Mouse (Mus musculus) lung, adult 2 months (tissue): Measurements from ENCODE around the gene Znrf4. TPM values are rescaled to one million over a fixed set of nuclear protein-coding genes. Genes with fewer than 3 reads are reported as not detected.

Experiments
- DNase-seq: peaks from one replicate; pipeline ENCODE4 v3.0.0; 2022
- H3K4me1 ChIP-seq: fragments of 200-500 bp; 2 replicates; pipeline ENCODE4 v1.6.1; 2011; ENCODE audit warnings: low read length; ENCODE audit not compliant: control insufficient read depth, insufficient read depth
- H3K4me3 ChIP-seq: fragments of 200-500 bp; replicated peaks from 2 replicates; pipeline ENCODE3; 2011; ENCODE audit warnings: low read depth, mild to moderate bottlenecking, control low read depth, low read length; ENCODE audit errors: extremely low read depth
- CTCF ChIP-seq: fragments of 200-500 bp; IDR thresholded peaks from 2 replicates; pipeline ENCODE4 v1.5.1; 2011; ENCODE audit warnings: mild to moderate bottlenecking, low read length, control low read depth; ENCODE audit not compliant: insufficient read depth
- POLR2A ChIP-seq: fragments of 200-500 bp; IDR thresholded peaks from 2 replicates; pipeline ENCODE4 v1.6.1; 2011; ENCODE audit warnings: low read depth, mild to moderate bottlenecking, control low read depth, low read length, borderline replicate concordance; ENCODE audit errors: extremely low read depth
- WGBS: fragments of 180-500 bp; shearing (Covaris S2); methylation state at CpG from one replicate; pipeline ENCODE4 v1.1.7; 2018; 5-methylcytosine and 5-hydroxymethylcytosine counted together
- polyA plus RNA-seq: library from polyadenylated mRNA; depleted of rRNA; stranded (reverse); fragments of >200 nt; gene quantifications from 2 replicates; pipeline ENCODE4 v1.2.3, GENCODE M21; 2012

Gene Znrf4
- polyA plus RNA-seq, 1 experiment, result 0.17 TPM

- Histone ChIP-seq H3K4me3 (no peak overlapping the region), H3K4me1 (peaks cover 28% of the 10 kb centered on the region)
- 31% methylated on average over 10 of the region's 10 CpGs for WGBS
- no peak for DNase-seq
- TF ChIP-seq CTCF (no peak), POLR2A (no peak)
Measured at GRCm38 (mm10) chr17:56470571-56470970, 41.7 kb downstream of the Znrf4 start.

GRCm38 (mm10) chr17:56470001-56470436, 42.2 kb downstream of the Znrf4 start:
- Histone ChIP-seq H3K4me1 (peaks cover 28% of the 10 kb centered on the region), H3K4me3 (peak overlapping the region; percentile 49)
- no peak for TF ChIP-seq CTCF
- DNase-seq, result no peak
- WGBS, result 12% methylated on average over 25 of the region's 26 CpGs

GRCm38 (mm10) chr17:56469275-56469674, 43.0 kb downstream of the Znrf4 start:
- H3K4me3 ChIP-seq, result no peak overlapping the region
- WGBS, result 40% methylated on average over 8 of the region's 8 CpGs
- DNase-seq, result no peak
- H3K4me1 ChIP-seq, result peaks cover 25% of the 10 kb centered on the region
- TF ChIP-seq CTCF, result no peak
- TF ChIP-seq POLR2A, result no peak

GRCm38 (mm10) chr17:56468870-56469269, 43.4 kb downstream of the Znrf4 start:
- 35% methylated on average over 7 of the region's 7 CpGs for WGBS
- H3K4me3 ChIP-seq, result no peak overlapping the region
- H3K4me1 ChIP-seq, result peaks cover 21% of the 10 kb centered on the region
- TF ChIP-seq CTCF, result no peak
- no peak for TF ChIP-seq POLR2A
- no peak for DNase-seq

- DNase-seq, result no peak
- WGBS, result 93% methylated on average over 9 of the region's 9 CpGs
- peaks cover 16% of the 10 kb centered on the region for H3K4me1 ChIP-seq
Measured at GRCm38 (mm10) chr17:56468380-56468779, 43.9 kb downstream of the Znrf4 start.

GRCm38 (mm10) chr17:56467456-56467884, 44.8 kb downstream of the Znrf4 start:
- peak; percentile 36 for DNase-seq
- 29% methylated on average over 7 of the region's 7 CpGs for WGBS
- TF ChIP-seq POLR2A (no peak), CTCF (no peak)
- Histone ChIP-seq H3K4me1 (peaks cover 13% of the 10 kb centered on the region), H3K4me3 (no peak overlapping the region)

More at GRCm38 (mm10) chr17:56468380-56468779, 43.9 kb downstream of the Znrf4 start:
- no peak overlapping the region for H3K4me3 ChIP-seq
- TF ChIP-seq POLR2A (no peak), CTCF (no peak)

- TF ChIP-seq CTCF (no peak), POLR2A (no peak)
- Histone ChIP-seq H3K4me3 (no peak overlapping the region), H3K4me1 (peaks cover 13% of the 10 kb centered on the region)
- no peak for DNase-seq
- 68% methylated on average over 6 of the region's 6 CpGs for WGBS
Measured at GRCm38 (mm10) chr17:56466747-56467146, 45.5 kb downstream of the Znrf4 start.

- DNase-seq, result no peak
- 53% methylated on average over 7 of the region's 7 CpGs for WGBS
- no peak overlapping the region for H3K4me3 ChIP-seq
Measured at GRCm38 (mm10) chr17:56464817-56465216, 47.4 kb downstream of the Znrf4 start.

GRCm38 (mm10) chr17:56464345-56464744, 47.9 kb downstream of the Znrf4 start:
- 83% methylated on average over 2 of the region's 2 CpGs for WGBS
- Histone ChIP-seq H3K4me3 (no peak overlapping the region), H3K4me1 (peaks cover 5% of the 10 kb centered on the region)
- TF ChIP-seq POLR2A (no peak), CTCF (no peak)
- no peak for DNase-seq

More at GRCm38 (mm10) chr17:56464817-56465216, 47.4 kb downstream of the Znrf4 start:
- TF ChIP-seq CTCF (no peak), POLR2A (no peak)
- peaks cover 6% of the 10 kb centered on the region for H3K4me1 ChIP-seq

GRCm38 (mm10) chr17:56463500-56463899, 48.7 kb downstream of the Znrf4 start:
- TF ChIP-seq CTCF (no peak), POLR2A (no peak)
- H3K4me1 ChIP-seq, result peaks cover 5% of the 10 kb centered on the region
- peak; percentile 28 for DNase-seq
- WGBS, result 52% methylated on average over 1 of the region's 1 CpGs
- H3K4me3 ChIP-seq, result no peak overlapping the region
